In the genomic region with DNA sequence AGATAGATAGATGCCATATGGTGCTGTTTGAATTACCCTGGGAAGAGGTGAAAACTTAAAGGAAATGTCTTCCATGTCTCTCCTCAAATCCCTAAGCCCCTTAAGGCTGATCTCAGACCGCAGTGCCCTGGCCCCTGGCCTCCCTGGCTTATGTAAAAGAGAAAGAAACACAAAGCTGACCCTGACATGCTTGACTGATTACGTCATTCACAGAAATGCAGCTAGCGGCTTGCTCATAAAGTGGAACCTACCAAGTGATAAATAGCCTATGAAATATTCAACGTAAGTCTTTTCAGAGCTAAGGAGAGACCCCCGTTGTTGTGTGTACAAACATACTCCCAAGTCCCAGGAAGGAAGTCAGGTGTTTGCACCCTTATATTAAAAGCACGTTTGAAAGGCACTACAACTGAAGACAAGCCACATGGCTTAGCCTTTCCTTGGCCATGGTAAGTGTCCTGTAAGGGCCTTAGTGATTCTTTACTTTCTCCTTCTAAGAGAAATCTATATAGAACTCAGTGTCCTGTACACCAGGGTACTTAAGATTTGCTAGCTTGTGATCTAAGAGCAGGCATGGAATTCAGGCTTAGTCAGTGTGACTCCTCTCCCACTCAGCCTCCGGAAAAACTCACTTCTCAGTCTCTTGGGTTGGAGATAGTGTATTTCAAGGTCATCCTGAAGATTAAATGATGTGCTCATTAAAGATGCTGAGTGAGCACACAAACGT, we compare ENCODE assay signal across 1 mouse cellular context.
A peak's percentile ranks its signal among the peaks of the same experiment; 100 is the strongest.
TF ChIP-seq lines count a peak whose summit lies in the region.

No protein-coding gene starts in this region.

TF ChIP-seq in CH12.LX, 34 proteins besides CTCF, POLR2A, EP300 and RAD21:
- 0 out of 2 replicates have a peak, but pooled peaks have one; percentile 10 for TF ChIP-seq BHLHE40 (IDR thresholded peaks at IDR 0.05; ENCODE audit: low read depth, low read length)
- no peak for TF ChIP-seq KAT2A (IDR thresholded peaks at IDR 0.05; ENCODE audit: insufficient replicate concordance, low read length)
